Mouse (Mus musculus): ENCODE measurements around the gene Macrod2.

GRCm38 (mm10) chr2:141876155-141876851, 1481.2 kb downstream of the Macrod2 start:
- TF ChIP-seq CTCF (IDR thresholded peaks at IDR 0.05; ENCODE audit: low read depth, low read length) (no peak), POLR2A (IDR thresholded peaks at IDR 0.05; ENCODE audit: extremely low read depth, insufficient read depth, low read length) (no peak)
